Mouse (Mus musculus) spleen, adult 2 months (tissue): ENCODE data around the gene Tle4.

Experiments
- CTCF ChIP-seq: fragments of 200-500 bp; IDR thresholded peaks from 2 replicates; pipeline ENCODE4 v1.5.1; 2011; ENCODE audit warnings: mild to moderate bottlenecking, inconsistent platforms; ENCODE audit not compliant: insufficient read depth, insufficient read length, insufficient replicate concordance; ENCODE audit errors: extremely low read depth
- POLR2A ChIP-seq: fragments of 200-500 bp; IDR thresholded peaks from 2 replicates; pipeline ENCODE4 v1.6.1; 2011; ENCODE audit warnings: low read depth, low read length, inconsistent platforms

- TF ChIP-seq POLR2A (no peak), CTCF (no peak)
Measured at GRCm38 (mm10) chr19:14416845-14417244, 181.0 kb downstream of the Tle4 start.
